8 mouse cellular contexts compared by ENCODE assay signal in genomic region chr19:46479306-46480075, GRCm38 (mm10). TPM values are rescaled to one million over a fixed set of nuclear protein-coding genes. Genes with fewer than 3 reads are reported as not detected.
DNase-seq lines count a peak whose midpoint lies in the region; ATAC-seq and TF ChIP-seq lines count a peak whose summit lies in the region.
"Had no signal": no experiment of that assay in that cellular context is flagged by ENCODE, and none has a peak within 500 bp of the region (broad histone marks: within the 10 kb centered on the region; RNA-seq: fewer than 3 reads in every experiment).

No protein-coding gene starts in this region.

- peak; percentile 24 for ATAC-seq in CD4-positive, CD25-positive, alpha-beta regulatory T cell, adult 4 months
- peak; percentile 35; the same call in 1 of the 2 replicates for ATAC-seq in lung, embryonic 14.5 days (ENCODE audit: insufficient read depth)
- ATAC-seq in midbrain, embryonic 13.5 days: no peak

- DNase-seq in heart, postnatal 10 days: peak; percentile 57 to 61
- peak; percentile 61 for DNase-seq in lung, embryonic 14.5 days
- DNase-seq in spleen, postnatal 36 days (ENCODE audit: low spot score in 2 of 2): no peak
- no peak for DNase-seq in left cerebral cortex, postnatal 14 days (ENCODE audit: low spot score in 2 of 2)

- H3ac ChIP-seq in C2C12 (ENCODE audit: control insufficient read depth, insufficient read length, low read depth): peak overlapping the region; percentile 2

- no peaks in the 10 kb centered on the region for H3K27me3 ChIP-seq in C2C12 (ENCODE audit: control insufficient read depth, insufficient read depth, insufficient read length)
- no peaks in the 10 kb centered on the region for H3K27me3 ChIP-seq in lung, embryonic 14.5 days (ENCODE audit: insufficient read depth, low read length)
- H3K27me3 ChIP-seq in midbrain, embryonic 13.5 days: no peaks in the 10 kb centered on the region
- H3K27me3 ChIP-seq: neural tube, embryonic 12.5 days had no signal

- H3K79me2 ChIP-seq in C2C12 (ENCODE audit: control insufficient read depth, insufficient read depth): no peaks in the 10 kb centered on the region

- 32% methylated on average over 21 of the region's 21 CpGs for WGBS in lung, embryonic 14.5 days
- WGBS in midbrain, embryonic 13.5 days: 87% methylated on average over 21 of the region's 21 CpGs

- 0 out of 2 replicates have a peak overlapping the region, but pooled peaks have one; percentile 7 for H3K4me2 ChIP-seq in lung, embryonic 14.5 days
- no peak overlapping the region for H3K4me2 ChIP-seq in midbrain, embryonic 13.5 days (replicated peaks)
- H3K4me2 ChIP-seq: neural tube, embryonic 12.5 days had no signal

- no peak for TF ChIP-seq CTCF in C2C12 (IDR thresholded peaks at IDR 0.05; ENCODE audit: control insufficient read depth, insufficient read depth, insufficient read length)
- TF ChIP-seq CTCF in lung, embryonic 14.5 days (IDR thresholded peaks at IDR 0.05; ENCODE audit: low read depth): peak; percentile 30; the same call in 1 of the 2 replicates

- no peaks in the 10 kb centered on the region for H3K79me3 ChIP-seq in C2C12 (ENCODE audit: low read depth)

- H3K4me3 ChIP-seq in C2C12 (ENCODE audit: insufficient read depth, poor library complexity, severe bottlenecking): no peak overlapping the region
- no peak overlapping the region for H3K4me3 ChIP-seq in lung, embryonic 14.5 days (ENCODE audit: low read depth, low read length)
- no peak overlapping the region for H3K4me3 ChIP-seq in midbrain, embryonic 13.5 days (replicated peaks)
- H3K4me3 ChIP-seq: neural tube, embryonic 12.5 days had no signal

- intact Hi-C loops in heart, postnatal 10 days (cut with DNase I): no loop called here
- intact Hi-C loops in left cerebral cortex, postnatal 14 days (cut with DNase I): no loop called here

- peaks cover 7% of the 10 kb centered on the region for H3K36me3 ChIP-seq in C2C12 (ENCODE audit: control insufficient read depth, insufficient read depth)
- peaks cover 58% of the 10 kb centered on the region for H3K36me3 ChIP-seq in lung, embryonic 14.5 days (ENCODE audit: insufficient read depth)
- peaks cover 51% of the 10 kb centered on the region for H3K36me3 ChIP-seq in midbrain, embryonic 13.5 days

- peak overlapping the region; percentile 16; the same call in 1 of the 2 replicates for H3K9ac ChIP-seq in lung, embryonic 14.5 days
- no peak overlapping the region for H3K9ac ChIP-seq in midbrain, embryonic 13.5 days (replicated peaks)
- H3K9ac ChIP-seq: neural tube, embryonic 12.5 days had no signal

- H3K4me1 ChIP-seq in lung, embryonic 14.5 days (ENCODE audit: insufficient read depth): peaks cover 45% of the 10 kb centered on the region
- peaks cover 58% of the 10 kb centered on the region for H3K4me1 ChIP-seq in midbrain, embryonic 13.5 days (replicated peaks)

- peak overlapping the region; percentile 88 for H3K27ac ChIP-seq in lung, embryonic 14.5 days (ENCODE audit: low read depth)
- H3K27ac ChIP-seq in midbrain, embryonic 13.5 days: no peak overlapping the region
- H3K27ac ChIP-seq: neural tube, embryonic 12.5 days had no signal

- no peaks in the 10 kb centered on the region for H3K9me3 ChIP-seq in lung, embryonic 14.5 days (ENCODE audit: low read depth, low read length)
- no peaks in the 10 kb centered on the region for H3K9me3 ChIP-seq in midbrain, embryonic 13.5 days
- H3K9me3 ChIP-seq: neural tube, embryonic 12.5 days had no signal

TF ChIP-seq in C2C12, 6 proteins besides CTCF, POLR2A, EP300 and RAD21:
- TF ChIP-seq CEBPB (IDR thresholded peaks at IDR 0.05; ENCODE audit: low read depth) (no peak), MAX (IDR thresholded peaks at IDR 0.05) (peak; percentile 27), MYOD1 (IDR thresholded peaks at IDR 0.05; ENCODE audit: control insufficient read depth, insufficient read length, low read depth) (no peak), USF1 (IDR thresholded peaks at IDR 0.05; ENCODE audit: low read depth) (no peak), FOSL1 (IDR thresholded peaks at IDR 0.05; ENCODE audit: insufficient read depth, low read length, poor library complexity, severe bottlenecking) (no peak), MYOG (IDR thresholded peaks at IDR 0.05; ENCODE audit: control insufficient read depth, extremely low read depth, insufficient read length) (no peak)

RNA-seq across cellular contexts. Expression of gene Trim8, which starts 22.0 kb away (rescaled TPM):
- 26.8 TPM for polyA plus RNA-seq in C2C12 (2012; fragmentation: generic; extraction: Trizol)
- polyA plus RNA-seq in CD4-positive, CD25-positive, alpha-beta regulatory T cell, adult 4 months (2017; shearing (Covaris generic)): 10 to 100 TPM; 16.3 to 21.5 TPM
- total RNA-seq in heart, postnatal 10 days (2021): 10 to 100 TPM; 49.9 to 50.6 TPM
- 28.3 and 31.0 TPM in 2 replicates for polyA plus RNA-seq in lung, embryonic 14.5 days (2014; fragmentation: Nextera tagmentation; extraction: Ambion mirVana)
- polyA plus RNA-seq in midbrain, embryonic 13.5 days (2015; fragmentation: Nextera tagmentation; extraction: Ambion mirVana): 27.7 and 33.0 TPM in 2 replicates
- 100 to 1,000 TPM; 103 to 110 TPM for total RNA-seq in left cerebral cortex, postnatal 14 days (2021)

Comparison
In these comparisons a context has a peak if more than half of its experiments do, and no peak if none do; other contexts are left out.
1. DNase-seq: peak in heart, postnatal 10 days (2 of 2) and lung, embryonic 14.5 days (single experiment); none in spleen, postnatal 36 days (0 of 2) and left cerebral cortex, postnatal 14 days (0 of 2).